21 mouse cellular contexts compared by ENCODE assay signal in genomic region chr3:152061145-152061544, GRCm38 (mm10).
DNase-seq lines count a peak whose midpoint lies in the region; ATAC-seq lines count a peak whose summit lies in the region.
"Had no signal": no experiment of that assay in that cellular context is flagged by ENCODE, and none has a peak within 500 bp of the region (broad histone marks: within the 10 kb centered on the region; RNA-seq: fewer than 3 reads in every experiment).

No protein-coding gene starts in this region.

- ATAC-seq in forebrain, embryonic 13.5 days: peak; percentile 41; the same call in 1 of the 2 replicates
- no peak for ATAC-seq in forebrain, embryonic 12.5 days (ENCODE audit: low FRiP score)
- ATAC-seq in hindbrain, embryonic 14.5 days (ENCODE audit: low FRiP score): no peak
- no peak for ATAC-seq in liver, embryonic 12.5 days
- ATAC-seq: CD4-positive, CD25-positive, alpha-beta regulatory T cell, adult 4 months; intestine, embryonic 16.5 days had no signal

- H3K4me2 ChIP-seq in forebrain, embryonic 13.5 days: no peak overlapping the region
- no peak overlapping the region for H3K4me2 ChIP-seq in forebrain, embryonic 12.5 days
- H3K4me2 ChIP-seq in hindbrain, embryonic 14.5 days (replicated peaks): no peak overlapping the region
- H3K4me2 ChIP-seq in liver, embryonic 12.5 days: no peak overlapping the region
- H3K4me2 ChIP-seq: embryonic facial prominence, embryonic 12.5 days; heart, embryonic 15.5 days had no signal

- no peaks in the 10 kb centered on the region for H3K4me1 ChIP-seq in forebrain, embryonic 13.5 days
- no peaks in the 10 kb centered on the region for H3K4me1 ChIP-seq in forebrain, embryonic 12.5 days
- no peaks in the 10 kb centered on the region for H3K4me1 ChIP-seq in hindbrain, embryonic 14.5 days (replicated peaks; ENCODE audit: control insufficient read depth, insufficient read depth, low read length)
- no peaks in the 10 kb centered on the region; the same call in 1 of the 2 replicates for H3K4me1 ChIP-seq in hindbrain, embryonic 10.5 days (replicated peaks)
- H3K4me1 ChIP-seq in liver, embryonic 12.5 days: no peaks in the 10 kb centered on the region
- H3K4me1 ChIP-seq: embryonic facial prominence, embryonic 12.5 days; heart, embryonic 10.5 days; heart, embryonic 15.5 days had no signal

- H3K36me3 ChIP-seq in forebrain, embryonic 13.5 days (ENCODE audit: poor library complexity, severe bottlenecking): no peaks in the 10 kb centered on the region
- H3K36me3 ChIP-seq in forebrain, embryonic 12.5 days (replicated peaks): no peaks in the 10 kb centered on the region
- H3K36me3 ChIP-seq in hindbrain, embryonic 14.5 days (replicated peaks; ENCODE audit: control insufficient read depth, insufficient read depth): no peaks in the 10 kb centered on the region
- no peaks in the 10 kb centered on the region for H3K36me3 ChIP-seq in hindbrain, embryonic 10.5 days
- no peaks in the 10 kb centered on the region for H3K36me3 ChIP-seq in liver, embryonic 12.5 days
- H3K36me3 ChIP-seq: embryonic facial prominence, embryonic 12.5 days; G1E; heart, embryonic 10.5 days; heart, embryonic 15.5 days had no signal

- H3K9ac ChIP-seq in forebrain, embryonic 13.5 days: no peak overlapping the region
- H3K9ac ChIP-seq in forebrain, embryonic 12.5 days: no peak overlapping the region
- no peak overlapping the region for H3K9ac ChIP-seq in hindbrain, embryonic 14.5 days
- no peak overlapping the region for H3K9ac ChIP-seq in liver, embryonic 12.5 days
- H3K9ac ChIP-seq: embryonic facial prominence, embryonic 12.5 days; heart, embryonic 15.5 days had no signal

- no peaks in the 10 kb centered on the region for H3K27me3 ChIP-seq in forebrain, embryonic 13.5 days
- no peaks in the 10 kb centered on the region for H3K27me3 ChIP-seq in forebrain, embryonic 12.5 days
- no peaks in the 10 kb centered on the region for H3K27me3 ChIP-seq in hindbrain, embryonic 14.5 days (ENCODE audit: control insufficient read depth, insufficient read depth, low read length)
- H3K27me3 ChIP-seq in hindbrain, embryonic 10.5 days (ENCODE audit: insufficient read depth, poor library complexity, severe bottlenecking): no peaks in the 10 kb centered on the region
- H3K27me3 ChIP-seq in liver, embryonic 12.5 days (replicated peaks): peaks cover 3% of the 10 kb centered on the region; the same call in 1 of the 2 replicates

- H3K9me3 ChIP-seq in forebrain, embryonic 13.5 days (replicated peaks): no peaks in the 10 kb centered on the region
- H3K9me3 ChIP-seq in forebrain, embryonic 12.5 days: no peaks in the 10 kb centered on the region
- no peaks in the 10 kb centered on the region for H3K9me3 ChIP-seq in hindbrain, embryonic 14.5 days (ENCODE audit: control insufficient read depth, low read length)
- no peaks in the 10 kb centered on the region for H3K9me3 ChIP-seq in hindbrain, embryonic 10.5 days
- H3K9me3 ChIP-seq in liver, embryonic 12.5 days (replicated peaks): no peaks in the 10 kb centered on the region
- H3K9me3 ChIP-seq: embryonic facial prominence, embryonic 12.5 days; G1E; heart, embryonic 10.5 days; heart, embryonic 15.5 days had no signal

- 72% methylated on average over 5 of the region's 5 CpGs for WGBS in forebrain, embryonic 13.5 days
- WGBS in forebrain, embryonic 12.5 days: 90% methylated on average over 5 of the region's 5 CpGs
- WGBS in hindbrain, embryonic 14.5 days: 82% methylated on average over 5 of the region's 5 CpGs
- WGBS in hindbrain, embryonic 10.5 days: 96% methylated on average over 5 of the region's 5 CpGs
- WGBS in liver, embryonic 12.5 days (ENCODE audit: insufficient replicate concordance): 80% methylated on average over 5 of the region's 5 CpGs

- no peak overlapping the region for H3K4me3 ChIP-seq in forebrain, embryonic 13.5 days
- no peak overlapping the region for H3K4me3 ChIP-seq in forebrain, embryonic 12.5 days (replicated peaks)
- H3K4me3 ChIP-seq in hindbrain, embryonic 14.5 days (replicated peaks; ENCODE audit: low read length): no peak overlapping the region
- no peak overlapping the region for H3K4me3 ChIP-seq in hindbrain, embryonic 10.5 days
- no peak overlapping the region for H3K4me3 ChIP-seq in liver, embryonic 12.5 days
- H3K4me3 ChIP-seq: embryonic facial prominence, embryonic 12.5 days; heart, embryonic 10.5 days; heart, embryonic 15.5 days had no signal

- DNase-seq in hindbrain, embryonic 14.5 days (ENCODE audit: low spot score): peak; percentile 32
- no peak for DNase-seq in hindbrain, embryonic 10.5 days (ENCODE audit: low spot score)
- peak; percentile 31 for DNase-seq in kidney, adult 9 months
- no peak for DNase-seq in kidney, adult 18-20 months
- DNase-seq: adrenal gland, postnatal 10 days; B cell, adult 2 months; cerebellum, adult 11-12 months; cerebellum, adult 9-10 months; cerebellum, postnatal 25 days; gastrocnemius, postnatal 36 days; heart, adult 18-20 months; heart, postnatal 14 days had no signal

- no peak overlapping the region for H3K27ac ChIP-seq in forebrain, embryonic 13.5 days
- H3K27ac ChIP-seq in forebrain, embryonic 12.5 days: no peak overlapping the region
- H3K27ac ChIP-seq in hindbrain, embryonic 14.5 days: no peak overlapping the region
- no peak overlapping the region for H3K27ac ChIP-seq in hindbrain, embryonic 10.5 days
- no peak overlapping the region for H3K27ac ChIP-seq in liver, embryonic 12.5 days
- H3K27ac ChIP-seq: embryonic facial prominence, embryonic 12.5 days; heart, embryonic 10.5 days; heart, embryonic 15.5 days had no signal

Comparison
In these comparisons a context has a peak if more than half of its experiments do, and no peak if none do; other contexts are left out.
1. DNase-seq: peak in hindbrain, embryonic 14.5 days (single experiment) and kidney, adult 9 months (single experiment); none in hindbrain, embryonic 10.5 days (single experiment) and kidney, adult 18-20 months (single experiment).